11 mouse cellular contexts compared by ENCODE assay signal in genomic region chr4:136735856-136736255, GRCm38 (mm10).
DNase-seq lines count a peak whose midpoint lies in the region; ATAC-seq lines count a peak whose summit lies in the region.
"Had no signal": no experiment of that assay in that cellular context is flagged by ENCODE, and none has a peak within 500 bp of the region (broad histone marks: within the 10 kb centered on the region; RNA-seq: fewer than 3 reads in every experiment).

No protein-coding gene starts in this region.

- H3K4me3 ChIP-seq in heart, embryonic 11.5 days (ENCODE audit: low read depth, low read length), result no peak overlapping the region
- H3K4me3 ChIP-seq: left cerebral cortex, adult 2 months; stomach, embryonic 15.5 days had no signal

- WGBS in heart, embryonic 11.5 days (ENCODE audit: insufficient replicate concordance), result 37% methylated on average over 4 of the region's 4 CpGs

- H3K27me3 ChIP-seq in heart, embryonic 11.5 days (ENCODE audit: control insufficient read depth, insufficient read depth, low read length), result 0 out of 2 replicates have a peak, but pooled peaks cover 2% of the 10 kb centered on the region
- H3K27me3 ChIP-seq: stomach, embryonic 15.5 days had no signal

- no peak overlapping the region for H3K4me2 ChIP-seq in heart, embryonic 11.5 days
- H3K4me2 ChIP-seq: stomach, embryonic 15.5 days had no signal

- H3K27ac ChIP-seq in heart, embryonic 11.5 days (ENCODE audit: low read depth, low read length), result no peak overlapping the region
- H3K27ac ChIP-seq: left cerebral cortex, adult 2 months; stomach, embryonic 15.5 days had no signal

- H3K9me3 ChIP-seq in heart, embryonic 11.5 days (replicated peaks; ENCODE audit: control insufficient read depth, low read length), result no peaks in the 10 kb centered on the region
- H3K9me3 ChIP-seq: stomach, embryonic 15.5 days had no signal

- peak; percentile 99 for DNase-seq in heart, adult 11 months
- DNase-seq in Muller cell, postnatal 12 days (ENCODE audit: inconsistent ontology term), result peak; percentile 88
- DNase-seq in cerebellum, adult 8-10 months, result peak; percentile 31
- peak; percentile 85 to 89 for DNase-seq in heart, postnatal 10 days
- DNase-seq in right cerebral cortex, adult 2 months (ENCODE audit: low spot score in 2 of 2), result no peak
- no peak for DNase-seq in right cerebral cortex, adult 18-20 months
- DNase-seq: retina, postnatal 1 day; thymus, postnatal 4 days had no signal

- H3K4me1 ChIP-seq in heart, embryonic 11.5 days (ENCODE audit: control insufficient read depth, insufficient read depth, low read length), result peaks cover 28% of the 10 kb centered on the region

- H3K9ac ChIP-seq in heart, embryonic 11.5 days (ENCODE audit: low read depth, low read length), result no peak overlapping the region
- H3K9ac ChIP-seq: stomach, embryonic 15.5 days had no signal

- no peak for ATAC-seq in heart, embryonic 11.5 days (replicated peaks; ENCODE audit: insufficient number of reproducible peaks, low FRiP score, low TSS enrichment)

- intact Hi-C loops in heart, postnatal 10 days (cut with DNase I), result no loop called here

- no peaks in the 10 kb centered on the region for H3K36me3 ChIP-seq in heart, embryonic 11.5 days (ENCODE audit: control insufficient read depth, insufficient read depth, low read length)
- H3K36me3 ChIP-seq: stomach, embryonic 15.5 days had no signal

Comparison
In these comparisons a context has a peak if more than half of its experiments do, and no peak if none do; other contexts are left out.
1. DNase-seq: peak in heart, adult 11 months (single experiment), Muller cell, postnatal 12 days (single experiment), cerebellum, adult 8-10 months (single experiment) and heart, postnatal 10 days (2 of 2); none in right cerebral cortex, adult 2 months (0 of 2) and right cerebral cortex, adult 18-20 months (single experiment).